9 mouse cellular contexts compared by ENCODE assay signal in the genomic region with DNA sequence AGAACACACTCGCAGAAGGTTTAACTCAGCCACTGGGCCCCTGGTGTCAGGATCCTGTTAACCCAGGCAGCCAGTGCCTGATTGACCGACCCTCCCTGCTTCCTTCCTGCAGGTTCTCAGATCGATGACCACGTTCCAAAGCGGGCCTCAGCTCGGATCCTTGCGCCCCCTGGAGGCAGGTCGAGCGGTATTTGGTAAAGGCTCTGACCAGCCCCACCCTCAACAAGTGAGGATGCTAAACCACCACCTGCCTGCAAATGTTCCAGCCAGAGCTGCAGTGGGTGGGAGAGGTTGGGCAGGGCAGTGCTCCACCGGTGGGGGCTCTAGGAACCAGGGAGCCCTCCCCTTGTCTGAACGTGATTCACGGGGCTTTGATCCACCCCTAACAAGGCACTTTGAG. TPM values are rescaled to one million over a fixed set of nuclear protein-coding genes. Genes with fewer than 3 reads are reported as not detected.
DNase-seq lines count a peak whose midpoint lies in the region; ATAC-seq lines count a peak whose summit lies in the region.
"Had no signal": no experiment of that assay in that cellular context is flagged by ENCODE, and none has a peak within 500 bp of the region (broad histone marks: within the 10 kb centered on the region; RNA-seq: fewer than 3 reads in every experiment).

No protein-coding gene starts in this region.

- H3K27me3 ChIP-seq in intestine, embryonic 14.5 days (replicated peaks; ENCODE audit: control insufficient read depth, insufficient read depth, low read length), result no peaks in the 10 kb centered on the region
- no peaks in the 10 kb centered on the region for H3K27me3 ChIP-seq in midbrain, embryonic 11.5 days (ENCODE audit: control insufficient read depth, insufficient read depth, low read length)

- H3K27ac ChIP-seq in intestine, embryonic 14.5 days (ENCODE audit: low read depth), result no peak overlapping the region
- H3K27ac ChIP-seq in midbrain, embryonic 11.5 days (ENCODE audit: low read depth, low read length), result no peak overlapping the region

- peak; percentile 67 for ATAC-seq in intestine, embryonic 14.5 days (replicated peaks; ENCODE audit: low FRiP score, low TSS enrichment, low read depth)
- ATAC-seq in midbrain, embryonic 11.5 days (ENCODE audit: low FRiP score), result peak; percentile 62
- ATAC-seq in monocyte, adult 5-6 weeks (replicated peaks; ENCODE audit: insufficient number of reproducible peaks, low FRiP score, low TSS enrichment, poor library complexity, severe bottlenecking), result no peak; the same call in 1 of the 2 replicates

- H3K4me2 ChIP-seq in intestine, embryonic 14.5 days (ENCODE audit: low read length), result no peak overlapping the region
- no peak overlapping the region for H3K4me2 ChIP-seq in midbrain, embryonic 11.5 days

- no peaks in the 10 kb centered on the region for H3K9me3 ChIP-seq in intestine, embryonic 14.5 days (ENCODE audit: control insufficient read depth, low read length)
- H3K9me3 ChIP-seq in midbrain, embryonic 11.5 days (ENCODE audit: control insufficient read depth, low read length), result no peaks in the 10 kb centered on the region
- H3K9me3 ChIP-seq: megakaryocyte, embryonic 14.5 days had no signal

- peak; percentile 56 for DNase-seq in adipocyte (ENCODE audit: low spot score)
- DNase-seq in cerebellum, postnatal 4 days (ENCODE audit: low spot score in 2 of 2), result peak; percentile 87 to 91
- DNase-seq in gastrocnemius, postnatal 14 days, result peak; percentile 84
- DNase-seq in intestine, embryonic 14.5 days (ENCODE audit: low spot score), result peak; percentile 94
- peak; percentile 74 to 75 for DNase-seq in left cerebral cortex, postnatal 25 days (ENCODE audit: low spot score in 2 of 2)
- DNase-seq in midbrain, embryonic 11.5 days (ENCODE audit: low spot score, missing footprints), result peak; percentile 97
- peak; percentile 58 for DNase-seq in spleen, adult 12 weeks (ENCODE audit: low spot score)

- H3K9ac ChIP-seq in intestine, embryonic 14.5 days (ENCODE audit: low read length), result no peak overlapping the region
- H3K9ac ChIP-seq in midbrain, embryonic 11.5 days (ENCODE audit: low read length), result no peak overlapping the region

- intact Hi-C loops in gastrocnemius, postnatal 14 days (cut with DNase I; ENCODE audit: low total_unique reads), result loop anchor here (5.0 kb wide), 1 partner anchor 89 kb away; no protein-coding TSS in a partner anchor
- intact Hi-C loops in left cerebral cortex, postnatal 25 days (cut with DNase I), result loop anchor here (1.0 to 10.0 kb wide), 2 partner anchors 87 to 581 kb away; no protein-coding TSS in a partner anchor

- H3K36me3 ChIP-seq in intestine, embryonic 14.5 days (ENCODE audit: control insufficient read depth, insufficient read depth, low read length), result no peaks in the 10 kb centered on the region
- H3K36me3 ChIP-seq in midbrain, embryonic 11.5 days (ENCODE audit: control insufficient read depth, insufficient read depth, low read length), result peaks cover 26% of the 10 kb centered on the region

- no peak overlapping the region for H3K4me3 ChIP-seq in intestine, embryonic 14.5 days (ENCODE audit: low read depth, low read length)
- no peak overlapping the region for H3K4me3 ChIP-seq in midbrain, embryonic 11.5 days (ENCODE audit: low read depth, low read length)
- H3K4me3 ChIP-seq: megakaryocyte, embryonic 14.5 days had no signal

- H3K4me1 ChIP-seq in intestine, embryonic 14.5 days (replicated peaks; ENCODE audit: control insufficient read depth, insufficient read depth, low read length), result no peaks in the 10 kb centered on the region
- H3K4me1 ChIP-seq in midbrain, embryonic 11.5 days (ENCODE audit: control insufficient read depth, insufficient read depth, low read length), result peaks cover 10% of the 10 kb centered on the region

- 11% methylated on average over 12 of the region's 12 CpGs for WGBS in intestine, embryonic 14.5 days
- WGBS in midbrain, embryonic 11.5 days, result 15% methylated on average over 12 of the region's 12 CpGs

RNA-seq across cellular contexts. Expression of gene Mapre3, which starts 18.3 kb away (rescaled TPM):
- total RNA-seq in gastrocnemius, postnatal 14 days (2021), result 10 to 100 TPM; 59.6 to 61.7 TPM
- polyA plus RNA-seq in intestine, embryonic 14.5 days (2014; fragmentation: Nextera tagmentation; extraction: Ambion mirVana), result 18.5 and 19.2 TPM in 2 replicates
- total RNA-seq in left cerebral cortex, postnatal 25 days (2021), result 100 to 1,000 TPM; 210 to 224 TPM
- polyA plus RNA-seq in midbrain, embryonic 11.5 days (2014; fragmentation: Nextera tagmentation; extraction: Ambion mirVana), result 35.0 and 40.5 TPM in 2 replicates
- 5.0 TPM in 1 of 3 replicates, not detected in the others for total RNA-seq in monocyte, adult 5-6 weeks (2017)

Comparison
In these comparisons a context has a peak if more than half of its experiments do, and no peak if none do; other contexts are left out.
1. RNA of gene Mapre3, which starts 18.3 kb away (total RNA-seq): 210 to 224 TPM in left cerebral cortex, postnatal 25 days and 59.6 to 61.7 TPM in gastrocnemius, postnatal 14 days; 5.0 TPM in monocyte, adult 5-6 weeks; every median in the first group is over 10 times any median in the second.
2. Peak in every context shown above with its lines, with median percentiles within 50 percentile points of each other: DNase-seq.